Mouse (Mus musculus): ENCODE results near the gene Ccdc86. TPM values are rescaled to one million over a fixed set of nuclear protein-coding genes. Genes with fewer than 3 reads are reported as not detected.

Gene Ccdc86
- total and polyA plus RNA-seq, 2 experiments: 1.2 to 4.3 TPM

DNA sequence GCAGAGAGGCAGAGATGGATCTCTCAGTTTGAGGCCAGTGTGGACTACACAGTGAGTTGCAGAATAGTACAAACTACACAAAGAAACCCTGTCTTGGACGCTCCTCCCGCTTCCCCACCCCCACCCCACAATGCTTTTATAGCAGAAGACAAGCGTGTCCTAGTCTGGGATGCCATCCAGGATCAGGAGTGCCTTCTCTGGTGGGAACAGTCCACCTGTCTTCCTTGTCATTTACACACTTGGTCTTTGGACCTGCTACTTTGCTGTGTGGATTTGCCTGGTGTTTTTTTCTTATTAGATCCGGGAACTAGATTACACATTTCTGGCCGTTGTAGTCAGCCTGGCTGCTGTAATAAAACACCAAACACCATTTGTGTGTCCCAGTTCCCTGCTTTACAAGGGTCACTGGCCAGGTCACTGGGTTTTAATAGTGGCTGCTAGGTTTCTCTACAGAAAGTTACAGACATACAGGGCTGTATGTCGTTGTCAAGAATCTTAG, 22.9 kb downstream of the Ccdc86 start:
- Histone ChIP-seq H3K79me2 (ENCODE audit: control insufficient read depth, insufficient read depth, low read length) (no peaks in the 10 kb centered on the region), H3K27me3 (ENCODE audit: control insufficient read depth, insufficient read depth, low read length) (0 out of 2 replicates have a peak, but pooled peaks cover 3% of the 10 kb centered on the region), H3K27ac (replicated peaks; ENCODE audit: insufficient read depth, low read depth, low read length) (no peak overlapping the region), H3K9ac (ENCODE audit: low read depth, low read length) (no peak overlapping the region), H3K4me1 (ENCODE audit: control insufficient read depth, insufficient read depth, low read length) (no peaks in the 10 kb centered on the region), H3K4me3 (ENCODE audit: insufficient read depth, low read depth, low read length) (no peak overlapping the region), H3K36me3 (ENCODE audit: control insufficient read depth, insufficient read depth, low read length) (no peaks in the 10 kb centered on the region)
- no peak for DNase-seq (ENCODE audit: extremely low read depth, low read depth, low spot score)
- TF ChIP-seq CTCF (IDR thresholded peaks at IDR 0.05; ENCODE audit: low read depth, low read length) (no peak), POLR2A (IDR thresholded peaks at IDR 0.05; ENCODE audit: extremely low read depth, insufficient read depth, low read length) (no peak)
- WGBS: 64% methylated on average over 6 of the region's 6 CpGs

DNA sequence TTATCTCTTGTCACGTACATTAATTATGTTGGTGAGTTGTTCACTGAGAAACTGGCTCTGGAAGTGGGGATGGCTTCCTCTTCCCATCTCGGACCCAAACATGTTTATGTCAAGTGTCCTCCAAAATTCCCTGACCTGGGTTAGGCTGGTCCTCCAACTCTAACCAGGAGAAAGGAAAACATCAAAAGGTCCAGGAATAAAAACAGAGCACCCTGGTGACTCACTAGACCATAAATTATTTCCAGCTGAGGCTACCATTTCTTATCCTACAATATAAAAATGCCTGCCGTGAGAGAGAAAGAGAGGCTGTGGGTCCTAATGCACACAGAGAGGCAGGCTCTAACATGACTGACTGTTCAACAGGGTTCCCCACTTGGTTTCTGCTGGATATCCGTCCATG, 24.8 kb downstream of the Ccdc86 start:
- DNase-seq (ENCODE audit: extremely low read depth, low read depth, low spot score): no peak
- Histone ChIP-seq H3K79me2 (ENCODE audit: control insufficient read depth, insufficient read depth, low read length) (no peaks in the 10 kb centered on the region), H3K36me3 (ENCODE audit: control insufficient read depth, insufficient read depth, low read length) (no peaks in the 10 kb centered on the region), H3K9ac (ENCODE audit: low read depth, low read length) (no peak overlapping the region), H3K4me3 (ENCODE audit: insufficient read depth, low read depth, low read length) (no peak overlapping the region), H3K27ac (replicated peaks; ENCODE audit: insufficient read depth, low read depth, low read length) (no peak overlapping the region), H3K27me3 (ENCODE audit: control insufficient read depth, insufficient read depth, low read length) (0 out of 2 replicates have a peak, but pooled peaks cover 3% of the 10 kb centered on the region), H3K4me1 (ENCODE audit: control insufficient read depth, insufficient read depth, low read length) (no peaks in the 10 kb centered on the region)
- TF ChIP-seq POLR2A (IDR thresholded peaks at IDR 0.05; ENCODE audit: extremely low read depth, insufficient read depth, low read length) (no peak), CTCF (IDR thresholded peaks at IDR 0.05; ENCODE audit: low read depth, low read length) (no peak)
- WGBS: 64% methylated on average over 4 of the region's 4 CpGs

DNA sequence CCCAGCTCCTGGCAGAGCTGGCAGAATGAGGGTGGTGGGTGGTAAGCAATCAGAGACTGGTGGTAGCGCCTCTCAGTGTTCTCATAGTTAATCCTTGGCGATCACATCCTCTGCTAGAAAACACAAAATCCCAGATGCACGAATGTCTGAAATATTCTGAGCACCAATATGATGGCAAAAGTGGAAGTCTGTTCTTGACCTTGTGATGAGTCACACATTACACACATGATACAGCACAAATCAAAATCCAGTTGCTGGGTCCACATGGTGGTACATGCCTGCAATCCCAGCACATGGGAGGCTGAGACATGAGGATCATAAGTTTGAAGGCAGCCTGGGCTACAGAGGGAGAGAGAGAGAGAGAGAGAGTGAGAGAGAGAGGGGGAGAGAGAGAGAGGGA, 28.0 kb downstream of the Ccdc86 start:
- no peak overlapping the region for H3K9ac ChIP-seq (ENCODE audit: low read depth, low read length)
- 70% methylated on average over 3 of the region's 3 CpGs for WGBS
- DNase-seq (ENCODE audit: extremely low read depth, low read depth, low spot score): no peak
- TF ChIP-seq CTCF (IDR thresholded peaks at IDR 0.05; ENCODE audit: low read depth, low read length) (no peak), POLR2A (IDR thresholded peaks at IDR 0.05; ENCODE audit: extremely low read depth, insufficient read depth, low read length) (no peak)
- no peak overlapping the region for H3K4me3 ChIP-seq (ENCODE audit: insufficient read depth, low read depth, low read length)
- no peak overlapping the region for H3K27ac ChIP-seq (replicated peaks; ENCODE audit: insufficient read depth, low read depth, low read length)
- H3K79me2 ChIP-seq (ENCODE audit: control insufficient read depth, insufficient read depth, low read length): no peaks in the 10 kb centered on the region
- H3K27me3 ChIP-seq (ENCODE audit: control insufficient read depth, insufficient read depth, low read length): no peaks in the 10 kb centered on the region
- no peaks in the 10 kb centered on the region for H3K36me3 ChIP-seq (ENCODE audit: control insufficient read depth, insufficient read depth, low read length)
- no peaks in the 10 kb centered on the region for H3K4me1 ChIP-seq (ENCODE audit: control insufficient read depth, insufficient read depth, low read length)

DNA sequence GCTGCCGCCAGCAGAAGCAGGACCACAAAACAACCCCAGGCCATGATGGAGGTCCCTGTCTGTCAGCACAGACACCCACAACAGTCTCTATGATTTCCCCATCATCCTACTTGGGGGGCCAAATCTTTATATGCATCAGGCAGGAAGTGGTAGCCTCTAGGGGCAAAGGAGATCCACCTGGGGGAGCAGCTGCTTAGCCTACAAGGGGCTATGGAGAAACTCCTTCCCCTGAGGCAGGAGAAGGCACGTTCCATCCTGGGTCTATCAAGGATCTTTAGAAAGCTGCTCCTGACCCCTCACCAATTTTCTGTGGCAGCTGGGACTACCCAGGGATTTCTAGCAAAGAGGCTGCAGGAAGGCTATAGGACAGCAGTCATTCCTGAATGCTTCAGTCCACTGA, 28.5 kb downstream of the Ccdc86 start, which contains the start of gene Zp1:
Gene Zp1 (minus strand): TSS at position 101 of the 400 bp plus-strand sequence.
- no peak within 1 kb of the TSS for H3K27ac ChIP-seq (replicated peaks; ENCODE audit: insufficient read depth, low read depth, low read length)
- no peaks in the 10 kb centered on the region for H3K36me3 ChIP-seq (ENCODE audit: control insufficient read depth, insufficient read depth, low read length)
- H3K79me2 ChIP-seq (ENCODE audit: control insufficient read depth, insufficient read depth, low read length): no peaks in the 10 kb centered on the region
- H3K9ac ChIP-seq (ENCODE audit: low read depth, low read length): no peak within 1 kb of the TSS
- TF ChIP-seq POLR2A (IDR thresholded peaks at IDR 0.05; ENCODE audit: extremely low read depth, insufficient read depth, low read length) (no peak), CTCF (IDR thresholded peaks at IDR 0.05; ENCODE audit: low read depth, low read length) (no peak)
- H3K27me3 ChIP-seq (ENCODE audit: control insufficient read depth, insufficient read depth, low read length): no peaks in the 10 kb centered on the region
- no peaks in the 10 kb centered on the region for H3K4me1 ChIP-seq (ENCODE audit: control insufficient read depth, insufficient read depth, low read length)
- no peak within 1 kb of the TSS for H3K4me3 ChIP-seq (ENCODE audit: insufficient read depth, low read depth, low read length)
- DNase-seq (ENCODE audit: extremely low read depth, low read depth, low spot score): no peak
- whole genome bisulfite sequencing: 76% methylated on average over 2 of the region's 2 CpGs

DNA sequence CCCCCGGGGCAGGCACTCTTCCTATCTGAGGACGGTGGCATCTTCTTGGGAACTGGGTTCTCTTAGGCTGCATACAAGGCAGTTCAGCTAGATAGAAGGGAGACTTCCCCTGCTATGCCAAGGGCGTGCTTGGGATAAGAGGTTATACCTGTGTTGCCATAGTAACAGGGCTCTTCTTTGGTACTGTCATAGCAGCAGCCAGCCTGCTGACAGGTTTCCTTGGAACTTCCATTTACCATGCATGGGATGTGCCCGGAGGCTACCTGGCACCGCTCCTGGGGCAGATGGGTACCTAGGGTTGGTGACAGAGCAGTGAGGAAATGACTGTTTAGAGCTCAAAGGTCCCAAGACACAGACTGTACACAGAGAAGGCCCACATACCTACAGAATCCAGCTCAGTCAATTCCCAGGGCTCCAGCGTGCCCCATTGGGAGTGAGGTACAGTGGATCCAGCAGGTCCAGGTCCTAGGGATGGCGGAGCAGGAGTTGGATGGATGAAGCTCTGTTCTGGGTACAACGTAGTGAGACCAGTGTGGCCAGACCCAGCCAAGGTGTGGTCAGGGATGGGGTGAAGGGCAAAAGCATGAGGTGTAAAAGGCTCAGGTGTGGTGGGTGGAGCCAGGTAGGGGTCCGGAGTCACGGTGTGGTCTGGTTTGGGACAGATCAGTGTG, 30.6 kb downstream of the Ccdc86 start:
- no peak for DNase-seq (ENCODE audit: extremely low read depth, low read depth, low spot score)
- Histone ChIP-seq H3K4me3 (ENCODE audit: insufficient read depth, low read depth, low read length) (no peak overlapping the region), H3K9ac (ENCODE audit: low read depth, low read length) (no peak overlapping the region), H3K36me3 (ENCODE audit: control insufficient read depth, insufficient read depth, low read length) (no peaks in the 10 kb centered on the region), H3K27ac (replicated peaks; ENCODE audit: insufficient read depth, low read depth, low read length) (no peak overlapping the region), H3K4me1 (ENCODE audit: control insufficient read depth, insufficient read depth, low read length) (no peaks in the 10 kb centered on the region), H3K27me3 (ENCODE audit: control insufficient read depth, insufficient read depth, low read length) (no peaks in the 10 kb centered on the region), H3K79me2 (ENCODE audit: control insufficient read depth, insufficient read depth, low read length) (no peaks in the 10 kb centered on the region)
- WGBS: 87% methylated on average over 10 of the region's 10 CpGs
- no peak for TF ChIP-seq CTCF (IDR thresholded peaks at IDR 0.05; ENCODE audit: low read depth, low read length)
- TF ChIP-seq POLR2A (IDR thresholded peaks at IDR 0.05; ENCODE audit: extremely low read depth, insufficient read depth, low read length): no peak

DNA sequence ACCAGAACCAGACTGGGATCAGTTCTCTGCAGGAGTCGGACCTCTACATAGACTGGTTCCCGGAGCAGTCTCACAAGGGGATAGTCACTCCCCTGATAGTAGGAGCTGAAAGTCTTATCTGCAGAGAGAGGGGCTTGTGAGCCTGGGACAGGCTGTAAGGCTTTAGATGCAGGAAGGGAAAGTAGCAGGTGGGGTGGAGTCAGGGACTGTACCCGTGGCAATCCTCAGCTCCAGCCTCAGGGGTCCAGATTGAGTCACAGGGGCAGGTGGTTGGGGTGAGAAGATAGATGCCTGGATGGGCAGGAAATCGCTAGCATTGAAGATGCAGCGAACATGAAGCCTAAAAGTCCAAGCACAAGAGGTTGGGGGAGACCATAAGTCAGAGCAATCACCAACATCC, 32.6 kb downstream of the Ccdc86 start:
- DNase-seq (ENCODE audit: extremely low read depth, low read depth, low spot score): no peak
- Histone ChIP-seq H3K36me3 (ENCODE audit: control insufficient read depth, insufficient read depth, low read length) (no peaks in the 10 kb centered on the region), H3K4me3 (ENCODE audit: insufficient read depth, low read depth, low read length) (no peak overlapping the region), H3K27ac (replicated peaks; ENCODE audit: insufficient read depth, low read depth, low read length) (no peak overlapping the region), H3K79me2 (ENCODE audit: control insufficient read depth, insufficient read depth, low read length) (no peaks in the 10 kb centered on the region), H3K9ac (ENCODE audit: low read depth, low read length) (no peak overlapping the region), H3K27me3 (ENCODE audit: control insufficient read depth, insufficient read depth, low read length) (no peaks in the 10 kb centered on the region), H3K4me1 (ENCODE audit: control insufficient read depth, insufficient read depth, low read length) (no peaks in the 10 kb centered on the region)
- TF ChIP-seq CTCF (IDR thresholded peaks at IDR 0.05; ENCODE audit: low read depth, low read length): no peak
- TF ChIP-seq POLR2A (IDR thresholded peaks at IDR 0.05; ENCODE audit: extremely low read depth, insufficient read depth, low read length): no peak
- WGBS: 64% methylated on average over 5 of the region's 5 CpGs
